Mouse (Mus musculus) adrenal gland, postnatal 14 days (tissue): ENCODE data around the gene Rptor. TPM values are rescaled to one million over a fixed set of nuclear protein-coding genes. Genes with fewer than 3 reads are reported as not detected.

Source experiments
- DNase-seq: peaks from one replicate; pipeline ENCODE4 v3.0.0; 2021; ENCODE audit warnings: mixed read lengths
- total RNA-seq: library from RNA; stranded (reverse); gene quantifications from 2 replicates; pipeline ENCODE4 v1.2.3, GENCODE M21; 2021

The Rptor gene
- total RNA-seq, 1 experiment from 2014 or later, result 47.9 TPM

GRCm38 (mm10) chr11:119811598-119811997, 208.9 kb downstream of the Rptor start:
- DNase-seq, result no peak

- DNase-seq, result no peak
Observed at GRCm38 (mm10) chr11:119812093-119812492, 209.4 kb downstream of the Rptor start.

- DNase-seq, result no peak
Observed at GRCm38 (mm10) chr11:119814035-119814558, 211.4 kb downstream of the Rptor start.

- DNase-seq, result no peak
Observed at GRCm38 (mm10) chr11:119816798-119817361, 214.2 kb downstream of the Rptor start.

GRCm38 (mm10) chr11:119817362-119817837, 214.7 kb downstream of the Rptor start:
- DNase-seq, result no peak

- no peak for DNase-seq
Observed at GRCm38 (mm10) chr11:119817898-119818297, 215.2 kb downstream of the Rptor start.

- no peak for DNase-seq
Observed at GRCm38 (mm10) chr11:119821514-119821913, 218.8 kb downstream of the Rptor start.

GRCm38 (mm10) chr11:119824072-119824649, 221.5 kb downstream of the Rptor start:
- DNase-seq, result no peak

- DNase-seq, result no peak
Observed at GRCm38 (mm10) chr11:119825783-119826182, 223.1 kb downstream of the Rptor start.

- no peak for DNase-seq
Observed at GRCm38 (mm10) chr11:119826239-119826638, 223.5 kb downstream of the Rptor start.

GRCm38 (mm10) chr11:119829116-119829515, 226.4 kb downstream of the Rptor start:
- DNase-seq, result no peak

GRCm38 (mm10) chr11:119831682-119832081, 229.0 kb downstream of the Rptor start:
- DNase-seq, result no peak

GRCm38 (mm10) chr11:119833311-119833710, 230.6 kb downstream of the Rptor start:
- no peak for DNase-seq

GRCm38 (mm10) chr11:119833877-119834804, 231.4 kb downstream of the Rptor start:
- no peak for DNase-seq

GRCm38 (mm10) chr11:119836326-119836725, 233.6 kb downstream of the Rptor start:
- no peak for DNase-seq

GRCm38 (mm10) chr11:119837786-119838185, 235.1 kb downstream of the Rptor start:
- no peak for DNase-seq

- DNase-seq, result no peak
Observed at GRCm38 (mm10) chr11:119839411-119840342, 237.0 kb downstream of the Rptor start.

GRCm38 (mm10) chr11:119846608-119847007, 243.9 kb downstream of the Rptor start:
- no peak for DNase-seq

- DNase-seq, result no peak
Observed at GRCm38 (mm10) chr11:119847076-119847475, 244.4 kb downstream of the Rptor start.

GRCm38 (mm10) chr11:119847569-119847968, 244.9 kb downstream of the Rptor start:
- DNase-seq, result no peak

GRCm38 (mm10) chr11:119848189-119848588, 245.5 kb downstream of the Rptor start:
- no peak for DNase-seq

GRCm38 (mm10) chr11:119855999-119856398, 253.3 kb downstream of the Rptor start:
- DNase-seq, result no peak
